Mouse (Mus musculus) monocyte, adult 2 months (primary cell): ENCODE data around the gene Rbl2.
A peak's percentile ranks its signal among the peaks of the same experiment; 100 is the strongest.

Source experiments
- DNase-seq, 2 experiments: peaks; one replicate each; pipeline ENCODE4 v3.0.0; 2022; ENCODE audit warnings: low spot score in 2 of 2, low read depth in 1 of 2

Rbl2 gene

DNA sequence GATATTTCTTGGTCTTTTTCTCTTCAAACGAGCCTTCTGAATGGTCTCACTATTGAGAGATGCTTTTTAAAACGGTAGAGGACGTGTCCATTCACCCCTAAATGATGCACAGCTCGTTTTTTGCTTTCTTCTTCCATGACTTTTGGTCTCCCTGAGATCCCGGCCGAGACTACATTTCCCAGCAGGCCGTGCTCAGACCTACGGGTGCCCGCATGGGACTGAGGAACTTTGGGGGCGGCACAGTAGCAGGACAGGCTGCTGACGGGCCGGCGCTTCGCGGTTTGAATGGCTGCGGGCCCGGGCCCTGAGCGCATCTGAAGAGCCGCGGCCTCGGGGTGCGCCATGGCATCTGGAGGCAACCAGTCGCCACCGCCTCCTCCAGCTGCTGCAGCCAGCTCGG is at the start of gene Rbl2:
Gene Rbl2 (plus strand): TSS at position 224 of the 400 bp plus-strand sequence.
- peak; percentile 75 to 89 for DNase-seq

DNA sequence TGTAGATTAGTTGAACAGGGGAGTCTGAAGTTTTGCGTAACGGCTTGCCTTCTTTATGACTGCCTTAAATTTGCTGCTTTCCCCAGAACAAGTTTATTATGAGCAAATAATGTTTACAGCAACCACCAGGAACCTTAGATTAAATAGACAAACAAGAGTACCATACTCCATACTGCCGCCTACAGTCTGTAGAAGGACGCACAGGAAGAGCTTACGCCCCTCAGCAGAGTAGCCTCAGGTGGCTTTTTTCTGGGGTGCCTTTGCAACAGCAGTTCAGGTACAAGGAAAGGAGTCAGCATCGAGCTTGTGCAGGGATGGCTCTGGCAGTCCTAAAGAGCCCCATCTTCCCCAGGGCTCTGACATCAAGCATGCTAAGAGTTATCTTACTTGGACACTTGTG is 35.4 kb upstream of the Rbl2 start:
- DNase-seq = no peak

- DNase-seq = no peak
Measured at GRCm38 (mm10) chr8:91036905-91037304, 33.0 kb upstream of the Rbl2 start.

GRCm38 (mm10) chr8:91038637-91039036 is 31.2 kb upstream of the Rbl2 start:
- no peak for DNase-seq

DNA sequence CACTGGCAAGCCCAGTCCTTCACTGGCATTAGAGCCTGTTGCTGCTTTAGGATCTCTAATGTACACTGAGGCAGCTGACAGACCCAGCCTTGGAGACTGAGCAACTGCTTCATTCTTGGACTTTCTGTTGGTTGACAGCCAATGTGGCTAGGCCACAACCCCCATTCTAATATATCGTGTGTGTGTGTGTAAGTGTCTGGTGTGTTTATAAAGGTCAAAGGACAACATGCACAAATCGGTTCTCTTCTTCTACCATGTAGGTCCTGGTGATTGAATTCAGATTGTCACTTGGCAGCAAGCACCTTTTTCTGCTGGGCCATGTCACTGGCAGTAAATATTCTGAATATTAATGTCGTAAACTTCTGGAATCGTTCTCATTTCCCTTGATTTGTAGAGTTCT is 23.5 kb upstream of the Rbl2 start:
- DNase-seq = no peak

GRCm38 (mm10) chr8:91051037-91051436 is 18.8 kb upstream of the Rbl2 start:
- peak in 1 of 2 experiments; percentile 50 for DNase-seq

GRCm38 (mm10) chr8:91054418-91054817 is 15.4 kb upstream of the Rbl2 start:
- DNase-seq = no peak

GRCm38 (mm10) chr8:91056848-91057247 is 13.0 kb upstream of the Rbl2 start:
- DNase-seq = no peak

GRCm38 (mm10) chr8:91059086-91059578 is 10.7 kb upstream of the Rbl2 start:
- no peak for DNase-seq

GRCm38 (mm10) chr8:91059884-91060510 is 9.9 kb upstream of the Rbl2 start:
- no peak for DNase-seq

DNA sequence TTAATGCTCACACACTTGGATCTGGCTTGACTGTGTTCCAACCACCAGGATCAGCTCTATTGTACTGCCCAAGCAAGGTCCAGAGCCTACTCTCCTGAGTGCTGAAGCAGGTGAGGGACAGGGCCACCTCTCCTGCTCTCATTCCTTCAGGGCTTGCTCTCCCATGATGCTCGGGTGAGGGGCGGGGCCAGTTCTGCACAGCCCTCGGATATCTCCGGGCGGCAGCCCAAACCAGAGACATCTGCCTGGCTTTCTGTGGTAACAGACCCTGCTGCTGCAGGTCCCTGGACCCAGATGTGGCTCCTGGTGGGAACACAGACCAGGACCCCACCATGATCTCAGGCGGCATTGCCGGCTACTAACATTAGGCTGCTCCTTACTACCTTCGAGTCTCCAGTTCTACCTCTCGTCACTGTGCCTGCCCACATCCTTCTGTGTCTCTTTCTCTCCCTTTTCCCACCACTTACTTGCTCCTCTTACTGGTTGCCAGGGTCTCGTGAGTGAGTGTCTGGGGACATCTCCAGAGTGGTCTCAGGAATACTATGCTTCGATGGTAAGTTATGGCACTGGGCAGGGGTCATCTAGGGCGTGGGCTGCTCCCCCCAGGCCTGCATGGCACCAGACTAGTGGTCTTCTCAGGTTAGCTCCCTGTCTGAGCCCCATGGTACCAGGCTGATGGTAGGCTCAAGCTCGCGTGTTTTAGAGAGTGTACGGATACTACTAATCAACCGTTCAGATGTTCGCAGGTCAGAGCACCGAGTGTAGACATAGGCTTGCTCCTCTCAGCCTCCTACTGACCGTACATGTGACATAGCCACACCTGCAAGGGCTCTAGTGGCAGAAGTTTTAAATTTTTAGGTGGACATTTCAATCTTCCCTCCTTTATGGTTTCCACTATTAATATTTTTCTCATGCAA is 9.0 kb upstream of the Rbl2 start:
- DNase-seq = no peak

GRCm38 (mm10) chr8:91065179-91065578 is 4.7 kb upstream of the Rbl2 start:
- no peak for DNase-seq

- no peak for DNase-seq
Measured at GRCm38 (mm10) chr8:91069407-91069806, 450 bp upstream of the Rbl2 start.

- DNase-seq = peak; percentile 38 to 71
Measured at GRCm38 (mm10) chr8:91070275-91070859, 510 bp downstream of the Rbl2 start.

DNA sequence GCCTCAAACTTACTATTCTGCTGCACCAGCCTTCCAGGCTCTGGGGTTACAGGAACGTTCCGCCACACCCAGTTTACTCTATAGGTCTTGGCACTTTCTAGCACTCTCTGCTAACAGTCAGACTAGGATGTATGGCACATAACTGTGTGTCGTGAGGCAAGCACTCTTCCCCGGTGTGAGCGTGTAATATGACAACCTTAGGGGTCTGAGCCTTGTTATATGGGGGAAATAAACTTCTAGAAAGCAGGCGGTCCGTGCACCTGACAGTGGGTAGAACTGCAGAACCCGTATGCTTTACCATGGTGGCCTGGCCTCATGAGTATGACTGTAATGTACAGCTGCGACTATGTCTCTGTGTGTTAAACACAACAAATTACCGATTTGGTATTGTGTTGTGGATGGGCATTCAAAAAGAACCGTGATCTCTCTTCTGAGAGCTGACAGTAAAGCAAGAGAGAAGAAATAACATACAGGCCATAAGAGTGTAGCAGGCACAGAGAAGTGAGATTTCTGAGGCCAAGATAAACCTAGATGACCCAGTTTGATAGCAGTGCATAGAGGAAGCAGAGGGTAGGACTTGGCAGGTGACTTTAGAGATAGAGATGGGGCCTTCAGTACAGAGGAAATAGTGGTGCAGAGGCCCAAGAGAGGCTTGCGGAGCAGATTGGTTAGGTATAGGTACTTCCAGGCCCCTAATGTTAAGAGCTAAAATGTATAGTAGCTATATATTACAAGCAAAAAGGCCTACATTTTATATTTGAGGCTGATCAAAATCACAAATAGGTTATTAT is 7.4 kb downstream of the Rbl2 start:
- DNase-seq = no peak

DNA sequence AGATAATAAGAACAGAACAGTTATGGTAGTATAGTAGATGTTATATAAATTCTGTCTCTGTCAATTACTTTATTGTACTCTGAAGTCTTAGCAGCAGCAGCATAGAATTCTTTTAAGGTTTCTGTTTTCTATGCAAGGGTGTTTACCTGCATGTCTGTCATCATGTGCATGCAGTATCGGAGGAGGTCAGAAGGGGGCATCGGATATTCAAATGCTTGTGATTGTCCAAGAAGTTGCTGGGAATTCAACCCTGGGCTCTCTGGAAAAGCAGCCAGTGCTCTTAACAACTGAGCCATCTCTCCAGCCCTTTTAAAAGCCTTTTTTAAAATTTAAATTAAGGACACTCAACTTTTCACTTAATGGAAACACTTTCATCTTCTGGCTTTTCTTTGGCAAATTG is 9.8 kb downstream of the Rbl2 start:
- no peak for DNase-seq

GRCm38 (mm10) chr8:91081911-91082310 is 12.1 kb downstream of the Rbl2 start:
- peak in 1 of 2 experiments; percentile 24 for DNase-seq

GRCm38 (mm10) chr8:91082428-91082827 is 12.6 kb downstream of the Rbl2 start:
- no peak for DNase-seq

DNA sequence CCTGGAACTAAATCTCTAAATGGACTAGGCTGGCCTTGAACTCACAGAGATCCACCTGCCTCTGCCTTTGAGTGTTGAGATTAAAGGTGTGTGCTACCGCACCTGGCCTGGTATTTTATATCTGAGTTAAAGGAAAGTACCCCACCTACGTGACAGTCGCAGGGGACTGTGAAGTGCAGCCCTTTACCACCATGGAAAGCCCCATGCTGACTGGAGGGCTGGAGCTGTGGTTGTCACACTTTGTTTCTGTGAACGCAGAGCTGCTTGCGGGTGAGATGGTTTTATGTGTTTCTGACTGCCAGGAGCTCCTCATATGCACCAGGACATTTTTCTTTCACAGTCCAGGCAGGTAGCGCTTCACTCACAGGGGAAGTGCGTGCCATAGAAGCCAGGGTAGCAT is 18.6 kb downstream of the Rbl2 start:
- no peak for DNase-seq

DNA sequence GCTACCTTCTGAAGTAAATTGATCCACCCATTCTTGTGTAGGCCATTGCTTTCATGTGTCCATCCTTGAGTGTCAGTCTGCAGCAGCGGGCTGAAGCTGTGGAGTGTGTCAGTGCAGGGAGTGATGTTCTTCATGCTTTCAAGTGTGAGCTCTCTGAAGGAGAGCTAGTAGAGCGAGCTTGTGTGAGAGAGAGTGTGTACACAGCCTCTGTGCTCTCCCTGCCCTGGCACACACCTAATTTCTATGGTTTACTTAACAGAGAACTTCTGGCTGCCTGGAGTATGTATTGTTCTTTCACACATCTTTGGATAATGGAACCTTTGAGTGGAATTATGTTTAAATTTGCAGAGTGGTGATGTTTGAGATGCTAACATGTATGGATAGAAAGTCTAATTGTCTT is 19.7 kb downstream of the Rbl2 start:
- DNase-seq = no peak

DNA sequence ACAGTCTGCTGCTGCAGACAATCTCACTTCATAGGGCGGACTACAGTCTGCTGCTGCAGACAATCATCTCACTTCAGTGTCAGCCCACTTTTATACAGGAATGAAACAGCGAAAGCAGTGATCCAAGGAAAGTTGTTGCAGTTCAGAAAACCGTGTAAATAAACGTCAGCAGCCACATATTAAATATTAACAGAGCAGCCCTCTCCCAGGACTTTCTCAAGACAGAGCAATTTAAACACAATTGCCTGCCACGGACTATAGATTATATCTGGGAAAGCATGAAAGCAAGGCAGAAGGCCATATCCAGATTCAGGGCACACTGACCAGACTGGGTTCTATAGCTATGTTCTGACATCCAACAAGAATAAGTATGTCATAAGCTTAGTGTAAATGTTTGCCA is 24.3 kb downstream of the Rbl2 start:
- no peak for DNase-seq
